Mouse (Mus musculus): Measurements from ENCODE around the gene Znrd1.

The Znrd1 gene

GRCm38 (mm10) chr17:36957999-36958743 lies at the start of gene Znrd1, which contains the start of gene Znrd1as:
Gene Znrd1 (minus strand): TSS chr17:36958559.
Gene Znrd1as (plus strand): TSS chr17:36958592.
- in situ Hi-C loops (cut with MboI; ENCODE audit: low pct_unique_long_range_greater_than_20kb in 1 of 2, low sequenced_read_pairs in 2 of 2, unreplicated experiment in 1 of 2): no loop called here

GRCm38 (mm10) chr17:37003366-37003765 lies 45.0 kb upstream of the Znrd1 start:
- in situ Hi-C loops (cut with MboI; ENCODE audit: low pct_unique_long_range_greater_than_20kb in 1 of 2, low sequenced_read_pairs in 2 of 2, unreplicated experiment in 1 of 2): no loop called here

- in situ Hi-C loops (cut with MboI; ENCODE audit: low pct_unique_long_range_greater_than_20kb in 1 of 2, low sequenced_read_pairs in 2 of 2, unreplicated experiment in 1 of 2): no loop called here
These were observed 44.3 kb upstream of the Znrd1 start for GRCm38 (mm10) chr17:37002364-37003330.

- in situ Hi-C loops (cut with MboI; ENCODE audit: low pct_unique_long_range_greater_than_20kb in 1 of 2, low sequenced_read_pairs in 2 of 2, unreplicated experiment in 1 of 2): no loop called here
These were observed 42.5 kb upstream of the Znrd1 start, which contains the start of gene Zfp57 for GRCm38 (mm10) chr17:37000863-37001262. Gene Zfp57 (plus strand): TSS chr17:37001163.

GRCm38 (mm10) chr17:36998477-36998876 lies 40.1 kb upstream of the Znrd1 start:
- in situ Hi-C loops (cut with MboI; ENCODE audit: low pct_unique_long_range_greater_than_20kb in 1 of 2, low sequenced_read_pairs in 2 of 2, unreplicated experiment in 1 of 2): loop anchor here in 1 of 2 experiments (25.0 kb wide), 1 partner anchor 1486 kb away; the partner anchor contains the start of genes Cchcr1, Pou5f1 and Tcf19

GRCm38 (mm10) chr17:36997033-36997735 lies 38.8 kb upstream of the Znrd1 start:
- in situ Hi-C loops (cut with MboI; ENCODE audit: low pct_unique_long_range_greater_than_20kb in 1 of 2, low sequenced_read_pairs in 2 of 2, unreplicated experiment in 1 of 2): loop anchor here in 1 of 2 experiments (25.0 kb wide), 1 partner anchor 1485 kb away; the partner anchor contains the start of genes Cchcr1, Pou5f1 and Tcf19

GRCm38 (mm10) chr17:36995448-36995847 lies 37.1 kb upstream of the Znrd1 start:
- in situ Hi-C loops (cut with MboI; ENCODE audit: low pct_unique_long_range_greater_than_20kb in 1 of 2, low sequenced_read_pairs in 2 of 2, unreplicated experiment in 1 of 2): loop anchor here in 1 of 2 experiments (25.0 kb wide), 1 partner anchor 1483 kb away; the partner anchor contains the start of genes Cchcr1, Pou5f1 and Tcf19

GRCm38 (mm10) chr17:36994528-36994927 lies 36.2 kb upstream of the Znrd1 start:
- in situ Hi-C loops (cut with MboI; ENCODE audit: low pct_unique_long_range_greater_than_20kb in 1 of 2, low sequenced_read_pairs in 2 of 2, unreplicated experiment in 1 of 2): loop anchor here in 1 of 2 experiments (25.0 kb wide), 1 partner anchor 1482 kb away; the partner anchor contains the start of genes Cchcr1, Pou5f1 and Tcf19

GRCm38 (mm10) chr17:36993770-36994325 lies 35.5 kb upstream of the Znrd1 start:
- in situ Hi-C loops (cut with MboI; ENCODE audit: low pct_unique_long_range_greater_than_20kb in 1 of 2, low sequenced_read_pairs in 2 of 2, unreplicated experiment in 1 of 2): loop anchor here in 1 of 2 experiments (25.0 kb wide), 1 partner anchor 1482 kb away; the partner anchor contains the start of genes Cchcr1, Pou5f1 and Tcf19

- in situ Hi-C loops (cut with MboI; ENCODE audit: low pct_unique_long_range_greater_than_20kb in 1 of 2, low sequenced_read_pairs in 2 of 2, unreplicated experiment in 1 of 2): loop anchor here in 1 of 2 experiments (25.0 kb wide), 1 partner anchor 1480 kb away; the partner anchor contains the start of genes Cchcr1, Pou5f1 and Tcf19
These were observed 34.2 kb upstream of the Znrd1 start for GRCm38 (mm10) chr17:36992336-36993104.

- in situ Hi-C loops (cut with MboI; ENCODE audit: low pct_unique_long_range_greater_than_20kb in 1 of 2, low sequenced_read_pairs in 2 of 2, unreplicated experiment in 1 of 2): loop anchor here in 1 of 2 experiments (25.0 kb wide), 1 partner anchor 1478 kb away; the partner anchor contains the start of genes Cchcr1, Pou5f1 and Tcf19
These were observed 32.3 kb upstream of the Znrd1 start for GRCm38 (mm10) chr17:36990630-36991029.

- in situ Hi-C loops (cut with MboI; ENCODE audit: low pct_unique_long_range_greater_than_20kb in 1 of 2, low sequenced_read_pairs in 2 of 2, unreplicated experiment in 1 of 2): loop anchor here in 1 of 2 experiments (25.0 kb wide), 1 partner anchor 1477 kb away; the partner anchor contains the start of genes Cchcr1, Pou5f1 and Tcf19
These were observed 31.1 kb upstream of the Znrd1 start, which contains the start of gene H2-M5 for GRCm38 (mm10) chr17:36989437-36989836. Gene H2-M5 (minus strand): TSS chr17:36989537.

- in situ Hi-C loops (cut with MboI; ENCODE audit: low pct_unique_long_range_greater_than_20kb in 1 of 2, low sequenced_read_pairs in 2 of 2, unreplicated experiment in 1 of 2): loop anchor here in 1 of 2 experiments (25.0 kb wide), 1 partner anchor 1476 kb away; the partner anchor contains the start of genes Cchcr1, Pou5f1 and Tcf19
These were observed 30.1 kb upstream of the Znrd1 start for GRCm38 (mm10) chr17:36988475-36988874.

- in situ Hi-C loops (cut with MboI; ENCODE audit: low pct_unique_long_range_greater_than_20kb in 1 of 2, low sequenced_read_pairs in 2 of 2, unreplicated experiment in 1 of 2): loop anchor here in 1 of 2 experiments (25.0 kb wide), 1 partner anchor 1470 kb away; the partner anchor contains the start of genes Cchcr1, Pou5f1 and Tcf19
These were observed 24.1 kb upstream of the Znrd1 start for GRCm38 (mm10) chr17:36982253-36983155.

- in situ Hi-C loops (cut with MboI; ENCODE audit: low pct_unique_long_range_greater_than_20kb in 1 of 2, low sequenced_read_pairs in 2 of 2, unreplicated experiment in 1 of 2): loop anchor here in 1 of 2 experiments (25.0 kb wide), 1 partner anchor 1470 kb away; the partner anchor contains the start of genes Cchcr1, Pou5f1 and Tcf19
These were observed 23.5 kb upstream of the Znrd1 start for GRCm38 (mm10) chr17:36981845-36982244.
